Mouse (Mus musculus) cerebellum, adult 2 months (tissue): ENCODE measurements around the gene E2f1. TPM values are rescaled to one million over a fixed set of nuclear protein-coding genes. Genes with fewer than 3 reads are reported as not detected.

Source experiments
- DNase-seq, 2 experiments: peaks; one replicate each; pipeline ENCODE4 v3.0.0; 2021
- H3K27ac ChIP-seq: fragments of 200-500 bp; 2 replicates; pipeline ENCODE4 v1.5.1; 2012; ENCODE audit warnings: low read length, control low read depth, inconsistent platforms; ENCODE audit not compliant: insufficient read depth
- H3K27me3 ChIP-seq: fragments of 200-500 bp; 2 replicates; pipeline ENCODE4 v1.6.1; 2012; ENCODE audit warnings: inconsistent platforms, mild to moderate bottlenecking, low read length, moderate library complexity; ENCODE audit not compliant: control insufficient read depth, insufficient read depth
- H3K4me1 ChIP-seq: fragments of 200-500 bp; 2 replicates; pipeline ENCODE4 v1.6.1; 2011; ENCODE audit warnings: low read length; ENCODE audit not compliant: control insufficient read depth, insufficient read depth
- H3K4me3 ChIP-seq: fragments of 200-500 bp; replicated peaks from 2 replicates; pipeline ENCODE3; 2011; ENCODE audit warnings: mild to moderate bottlenecking, low read depth, low read length, control low read depth; ENCODE audit not compliant: insufficient read depth
- CTCF ChIP-seq: fragments of 200-500 bp; IDR thresholded peaks from 2 replicates; pipeline ENCODE4 v1.5.1; 2011; ENCODE audit warnings: low read depth, mild to moderate bottlenecking, control low read depth, low read length, moderate library complexity, borderline replicate concordance; ENCODE audit not compliant: insufficient read depth
- POLR2A ChIP-seq: fragments of 200-500 bp; IDR thresholded peaks from 2 replicates; pipeline ENCODE4 v1.6.1; 2011; ENCODE audit warnings: low read length, control low read depth, borderline replicate concordance; ENCODE audit not compliant: insufficient read depth
- whole genome bisulfite sequencing: fragments of 180-500 bp; shearing (Covaris S2); methylation state at CpG from one replicate; pipeline ENCODE4 v1.1.7; 2018; 5-methylcytosine and 5-hydroxymethylcytosine counted together
- polyA plus RNA-seq: library from polyadenylated mRNA; depleted of rRNA; stranded (reverse); fragments of >200 nt; gene quantifications from 2 replicates; pipeline ENCODE4 v1.2.3, GENCODE M21; 2012; rRNA removed

E2f1 gene
- polyA plus RNA-seq, 1 experiment: 5.0 TPM

DNA sequence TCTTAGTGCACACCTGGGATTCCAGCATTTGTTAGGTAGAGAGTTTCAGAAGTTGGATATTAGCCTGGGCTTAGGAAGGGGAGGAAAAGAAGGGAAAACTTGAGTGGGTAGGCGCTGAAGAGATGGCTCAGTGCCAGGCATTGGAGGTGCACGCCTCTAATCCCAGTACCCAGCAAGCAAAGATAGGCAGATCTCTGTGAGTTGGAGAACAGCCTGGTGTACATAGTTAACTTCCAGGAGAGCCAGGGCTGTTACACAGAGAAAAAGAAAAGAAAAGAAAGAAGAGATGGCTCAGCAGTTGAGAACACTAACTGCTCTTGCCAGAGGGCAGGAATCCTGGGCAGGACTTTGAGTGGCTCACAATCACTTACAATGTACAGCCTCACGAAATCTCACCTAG, 43.2 kb downstream of the E2f1 start:
- no peak overlapping the region for H3K4me3 ChIP-seq
- 59% methylated on average over 3 of the region's 3 CpGs for WGBS
- TF ChIP-seq POLR2A (no peak), CTCF (no peak)
- H3K4me1 ChIP-seq: no peaks in the 10 kb centered on the region
- DNase-seq: no peak
- H3K27me3 ChIP-seq: no peaks in the 10 kb centered on the region
- no peak overlapping the region for H3K27ac ChIP-seq

DNA sequence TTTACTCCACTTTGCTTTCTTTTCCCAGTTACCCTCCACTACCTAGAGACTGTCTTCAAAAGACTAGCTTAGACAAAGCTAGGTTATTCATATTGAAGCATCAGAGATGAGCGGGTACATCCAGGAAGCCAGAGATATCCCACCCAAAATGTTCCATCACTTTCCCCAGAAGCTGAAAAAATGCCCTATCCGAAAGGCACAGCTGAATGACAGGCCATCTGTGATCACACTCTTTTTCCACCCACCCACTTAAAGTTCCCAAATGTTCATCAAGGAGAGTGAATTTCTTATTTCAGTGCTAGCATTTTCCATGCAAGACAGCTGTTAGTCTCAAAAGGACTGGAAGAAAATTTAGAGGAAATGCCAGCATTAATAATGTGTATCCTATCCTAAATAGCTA, 44.4 kb downstream of the E2f1 start:
- 86% methylated on average over 2 of the region's 2 CpGs for WGBS
- Histone ChIP-seq H3K27me3 (no peaks in the 10 kb centered on the region), H3K4me3 (no peak overlapping the region), H3K27ac (no peak overlapping the region), H3K4me1 (no peaks in the 10 kb centered on the region)
- no peak for DNase-seq
- TF ChIP-seq POLR2A: no peak
- TF ChIP-seq CTCF: no peak

DNA sequence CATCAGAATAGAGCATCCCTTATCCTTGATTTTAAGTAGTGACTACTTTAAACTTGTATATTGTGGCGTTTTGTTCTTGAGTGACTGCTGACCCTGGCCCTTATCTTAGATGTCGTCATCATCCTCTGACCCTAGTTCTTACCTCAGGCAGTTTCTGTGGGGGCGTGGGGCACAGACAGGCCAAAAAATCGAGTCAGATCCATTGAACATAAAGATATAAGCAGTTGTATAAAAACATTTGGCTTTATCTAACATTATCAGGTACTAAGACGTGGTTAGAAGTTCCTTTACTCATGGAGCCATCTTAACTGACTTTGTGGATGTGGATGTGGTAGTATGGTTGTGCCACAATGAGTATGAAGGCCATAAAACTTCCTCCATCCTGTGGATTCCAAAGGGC, 47.4 kb downstream of the E2f1 start:
- no peak for DNase-seq
- Histone ChIP-seq H3K4me3 (no peak overlapping the region), H3K4me1 (no peaks in the 10 kb centered on the region), H3K27me3 (no peaks in the 10 kb centered on the region), H3K27ac (no peak overlapping the region)
- 97% methylated on average over 5 of the region's 5 CpGs for WGBS
- no peak for TF ChIP-seq POLR2A
- no peak for TF ChIP-seq CTCF

DNA sequence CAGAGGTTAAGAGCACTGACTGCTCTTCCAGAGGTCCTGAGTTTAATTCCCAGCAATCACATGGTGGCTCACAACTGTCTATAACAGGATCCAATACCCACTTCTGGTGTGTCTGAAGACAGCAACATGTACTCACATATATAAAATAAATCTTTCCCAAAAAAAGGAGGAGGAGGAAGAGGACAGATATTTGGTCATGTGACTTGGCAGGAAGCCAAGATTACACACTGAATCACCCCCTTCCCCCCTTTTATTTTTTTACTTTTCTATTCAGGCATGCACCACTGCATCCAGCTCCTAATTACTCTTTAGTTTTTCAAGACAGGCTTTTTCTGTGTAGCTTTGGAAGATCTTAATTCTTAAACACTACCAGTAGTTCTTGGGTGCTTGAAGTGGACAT, 48.2 kb downstream of the E2f1 start:
- no peak for DNase-seq
- no peaks in the 10 kb centered on the region for H3K27me3 ChIP-seq
- no peaks in the 10 kb centered on the region for H3K4me1 ChIP-seq
- TF ChIP-seq CTCF: no peak
- TF ChIP-seq POLR2A: no peak
- H3K4me3 ChIP-seq: no peak overlapping the region
- no peak overlapping the region for H3K27ac ChIP-seq

DNA sequence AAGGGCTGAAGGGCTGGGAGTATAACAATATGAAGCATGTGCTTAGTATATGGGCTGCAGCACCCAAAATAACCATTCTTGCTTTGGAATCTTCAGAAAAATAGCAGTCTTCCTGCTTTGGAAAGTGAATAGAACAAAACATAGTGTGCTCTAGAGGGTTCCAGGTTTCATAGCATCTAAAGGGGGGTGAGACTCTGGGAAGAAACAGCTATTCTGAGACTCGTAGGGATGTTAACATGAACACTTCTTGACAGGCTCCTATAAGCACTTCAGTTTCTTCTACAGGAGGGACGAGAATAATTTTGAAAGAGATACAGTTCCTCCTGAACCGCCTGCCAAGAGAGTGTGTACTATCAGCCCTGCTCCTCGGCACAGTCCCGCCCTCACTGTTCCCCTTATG, 52.3 kb downstream of the E2f1 start:
- Histone ChIP-seq H3K27me3 (no peaks in the 10 kb centered on the region), H3K27ac (no peak overlapping the region), H3K4me1 (no peaks in the 10 kb centered on the region; the same call in 1 of the 2 replicates), H3K4me3 (no peak overlapping the region)
- DNase-seq: no peak
- no peak for TF ChIP-seq POLR2A
- TF ChIP-seq CTCF: no peak
- 94% methylated on average over 5 of the region's 5 CpGs for WGBS

DNA sequence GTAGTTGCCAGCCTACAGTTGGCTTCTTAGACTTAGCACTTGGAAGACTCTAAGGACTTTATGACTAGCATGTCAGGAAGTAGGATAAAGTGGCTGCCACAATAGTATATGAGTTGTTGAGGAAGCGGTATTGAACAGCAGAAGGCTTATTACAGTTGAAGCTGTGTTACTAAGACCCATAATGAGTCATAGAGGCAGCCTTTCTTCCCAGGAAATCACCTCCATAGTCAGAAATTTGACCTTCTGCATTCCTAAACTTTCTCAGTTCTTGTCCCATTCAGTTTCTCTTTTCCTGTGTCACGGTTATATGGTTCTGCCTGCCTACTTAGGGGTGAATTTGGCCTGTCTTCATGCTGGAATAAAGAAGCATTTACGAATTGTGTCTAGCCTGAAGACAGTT, 52.7 kb downstream of the E2f1 start:
- H3K4me3 ChIP-seq: no peak overlapping the region
- 88% methylated on average over 3 of the region's 3 CpGs for WGBS
- TF ChIP-seq POLR2A (no peak), CTCF (no peak)
- no peaks in the 10 kb centered on the region for H3K27me3 ChIP-seq
- no peaks in the 10 kb centered on the region; the same call in 1 of the 2 replicates for H3K4me1 ChIP-seq
- DNase-seq: no peak
- H3K27ac ChIP-seq: no peak overlapping the region

DNA sequence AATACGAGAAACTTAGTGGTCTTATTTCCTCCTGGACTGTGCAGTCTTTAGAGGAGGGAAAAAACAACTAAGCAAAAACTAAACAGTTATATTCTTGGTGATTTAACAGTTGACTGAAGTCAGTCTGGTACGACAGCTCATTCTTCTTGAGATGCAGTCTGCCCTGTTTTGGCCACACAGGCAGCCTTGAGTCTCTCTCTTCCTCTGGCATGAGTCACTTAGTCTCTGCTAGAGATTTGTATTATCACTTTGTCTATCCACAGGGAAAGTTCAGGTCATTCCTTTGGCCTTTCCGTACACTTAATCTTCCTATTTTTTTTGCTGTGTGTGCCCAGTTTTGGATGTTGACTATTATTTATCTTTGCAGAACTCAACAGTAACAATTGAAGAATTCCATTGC, 59.6 kb downstream of the E2f1 start:
- no peak overlapping the region for H3K4me3 ChIP-seq
- H3K4me1 ChIP-seq: peaks cover 15% of the 10 kb centered on the region
- 96% methylated on average over 3 of the region's 3 CpGs for WGBS
- H3K27me3 ChIP-seq: no peaks in the 10 kb centered on the region
- H3K27ac ChIP-seq: no peak overlapping the region
- no peak for DNase-seq
- TF ChIP-seq CTCF (no peak), POLR2A (no peak)

Other genes with a start within 250 kb of the E2f1 start
- gene Cdk5rap1, start 196.9 kb downstream of the E2f1 start, polyA plus RNA-seq: 19.2 and 21.7 TPM in 2 replicates
- 33.7 and 35.7 TPM in 2 replicates for gene Snta1, start 161.8 kb downstream of the E2f1 start, polyA plus RNA-seq
- gene Cbfa2t2, start 133.4 kb downstream of the E2f1 start, polyA plus RNA-seq: 29.5 and 31.5 TPM in 2 replicates
- 1.1 and 1.4 TPM in 2 replicates for gene 1700003F12Rik, start 22.8 kb downstream of the E2f1 start, polyA plus RNA-seq
- 0.07 and 0.10 TPM in 2 replicates for gene Actl10, start 18.1 kb downstream of the E2f1 start, polyA plus RNA-seq
- gene Necab3, start 11.0 kb downstream of the E2f1 start, polyA plus RNA-seq: 64.1 and 77.2 TPM in 2 replicates
- gene Pxmp4, start 33.8 kb upstream of the E2f1 start, polyA plus RNA-seq: 14.8 and 14.9 TPM in 2 replicates
- gene Zfp341, start 43.4 kb upstream of the E2f1 start, polyA plus RNA-seq: 11.5 and 13.3 TPM in 2 replicates
- not detected in 2 replicates for gene 4930519P11Rik, start 43.5 kb upstream of the E2f1 start, polyA plus RNA-seq
- 307 and 356 TPM in 2 replicates for gene Chmp4b, start 81.8 kb upstream of the E2f1 start, polyA plus RNA-seq
- not detected in 2 replicates for gene Gm14214, start 200.1 kb upstream of the E2f1 start, polyA plus RNA-seq
- 198 and 208 TPM in 2 replicates for gene Raly, start 221.2 kb upstream of the E2f1 start, polyA plus RNA-seq
- 0.28 TPM in 1 of 2 replicates, not detected in the other for gene a, start 221.5 kb upstream of the E2f1 start, polyA plus RNA-seq